Mouse (Mus musculus): ENCODE data around the gene Apol9a. TPM values are rescaled to one million over a fixed set of nuclear protein-coding genes. Genes with fewer than 3 reads are reported as not detected.

Gene Apol9a
- total and polyA plus RNA-seq, 2 experiments from 2014 or later: 0.45 TPM; not detected in 1

DNA sequence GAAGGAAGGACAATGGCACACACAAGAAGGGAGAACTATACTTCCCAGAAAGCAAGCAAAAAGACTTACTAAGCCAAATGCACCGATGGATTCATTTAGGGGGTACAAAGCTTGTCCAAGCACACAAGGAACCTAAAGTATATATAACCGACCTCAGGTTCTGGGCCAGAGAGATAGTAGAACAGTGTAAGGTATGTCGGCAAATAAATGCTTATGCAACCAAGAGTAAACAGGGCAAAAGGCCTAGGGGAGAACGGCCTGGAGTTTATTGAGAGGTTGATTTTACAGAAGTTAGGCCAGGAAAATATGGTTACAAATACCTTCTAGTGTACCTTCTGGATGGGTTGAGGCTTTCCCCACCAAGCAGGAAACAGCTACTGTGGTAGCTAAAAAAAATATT is 33.5 kb downstream of the Apol9a start:
- Histone ChIP-seq H3K27me3 (ENCODE audit: control insufficient read depth, insufficient read depth, low read length) (no peaks in the 10 kb centered on the region), H3K27ac (ENCODE audit: low read depth) (no peak overlapping the region), H3K9ac (replicated peaks; ENCODE audit: low read depth, low read length) (no peak overlapping the region), H3K9me3 (replicated peaks; ENCODE audit: control insufficient read depth, low read length) (no peaks in the 10 kb centered on the region), H3K36me3 (replicated peaks; ENCODE audit: control insufficient read depth, insufficient read depth, low read length) (no peaks in the 10 kb centered on the region), H3K4me2 (ENCODE audit: low read depth, low read length) (no peak overlapping the region), H3K4me1 (ENCODE audit: control insufficient read depth, insufficient read depth) (no peaks in the 10 kb centered on the region), H3K4me3 (ENCODE audit: low read depth, low read length) (no peak overlapping the region)
- ATAC-seq (ENCODE audit: insufficient read depth, low read depth) (no peak), DNase-seq (ENCODE audit: low spot score) (no peak)
- TF ChIP-seq EP300 (IDR thresholded peaks at IDR 0.05; ENCODE audit: low read depth): no peak
- TF ChIP-seq CTCF (IDR thresholded peaks at IDR 0.05; ENCODE audit: low read depth): no peak
- 78% methylated on average over 4 of the region's 4 CpGs for WGBS

DNA sequence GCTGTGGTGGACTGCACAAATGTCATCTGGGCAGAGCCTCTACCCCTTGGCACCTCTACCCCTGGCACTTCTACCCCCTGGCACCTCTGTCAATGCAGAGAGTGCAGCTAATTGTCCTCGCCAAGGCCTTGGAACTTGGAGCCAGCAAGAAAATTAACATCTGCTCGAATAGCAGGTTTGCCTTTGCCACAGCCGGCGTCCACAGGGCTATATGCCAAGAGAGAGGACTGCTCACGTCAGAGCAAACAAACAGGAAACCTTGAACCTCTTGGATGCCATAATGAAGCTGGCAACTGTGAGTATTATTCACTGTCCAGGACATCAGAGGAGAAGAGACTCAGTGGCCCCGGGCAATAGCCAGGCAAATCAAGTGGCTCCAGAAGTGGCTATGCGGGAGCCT is 34.0 kb downstream of the Apol9a start:
- whole genome bisulfite sequencing: 80% methylated on average over 7 of the region's 7 CpGs

DNA sequence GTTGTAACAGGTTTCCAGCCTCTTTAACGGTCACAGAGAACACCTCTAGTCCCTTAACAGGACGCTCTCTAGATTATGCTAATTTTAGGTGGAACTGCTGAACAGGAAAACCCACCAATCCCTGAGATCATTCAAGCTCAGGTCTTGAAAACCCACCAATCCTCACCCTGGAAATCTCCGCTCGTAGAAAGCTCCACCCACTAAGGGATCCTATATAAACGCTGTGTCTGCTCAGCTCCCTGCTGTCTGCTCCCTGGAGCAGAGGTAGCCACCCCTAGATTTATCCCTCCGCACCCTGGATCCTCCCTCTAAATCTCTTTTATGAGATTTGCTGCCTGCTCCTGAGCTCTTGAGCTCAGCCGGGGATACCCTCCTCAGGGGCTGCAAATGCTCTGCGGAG is 40.3 kb downstream of the Apol9a start:
- DNase-seq (ENCODE audit: low spot score): no peak
- ATAC-seq (ENCODE audit: insufficient read depth, low read depth): no peak
- TF ChIP-seq EP300 (IDR thresholded peaks at IDR 0.05; ENCODE audit: low read depth): no peak
- no peak for TF ChIP-seq CTCF (IDR thresholded peaks at IDR 0.05; ENCODE audit: low read depth)
- H3K27ac ChIP-seq (ENCODE audit: low read depth): no peak overlapping the region
- no peak overlapping the region for H3K9ac ChIP-seq (replicated peaks; ENCODE audit: low read depth, low read length)
- H3K4me2 ChIP-seq (ENCODE audit: low read depth, low read length): no peak overlapping the region
- no peaks in the 10 kb centered on the region for H3K9me3 ChIP-seq (replicated peaks; ENCODE audit: control insufficient read depth, low read length)
- H3K4me3 ChIP-seq (ENCODE audit: low read depth, low read length): no peak overlapping the region
- no peaks in the 10 kb centered on the region for H3K36me3 ChIP-seq (replicated peaks; ENCODE audit: control insufficient read depth, insufficient read depth, low read length)
- H3K27me3 ChIP-seq (ENCODE audit: control insufficient read depth, insufficient read depth, low read length): no peaks in the 10 kb centered on the region
- 83% methylated on average over 8 of the region's 8 CpGs for WGBS
- H3K4me1 ChIP-seq (ENCODE audit: control insufficient read depth, insufficient read depth): peaks cover 15% of the 10 kb centered on the region

More for the DNA sequence above, 34.0 kb downstream of the Apol9a start:
- H3K4me1 ChIP-seq (ENCODE audit: control insufficient read depth, insufficient read depth): no peaks in the 10 kb centered on the region
- H3K9me3 ChIP-seq (replicated peaks; ENCODE audit: control insufficient read depth, low read length): no peaks in the 10 kb centered on the region
- no peak overlapping the region for H3K4me2 ChIP-seq (ENCODE audit: low read depth, low read length)
- H3K36me3 ChIP-seq (replicated peaks; ENCODE audit: control insufficient read depth, insufficient read depth, low read length): no peaks in the 10 kb centered on the region
- no peak overlapping the region for H3K9ac ChIP-seq (replicated peaks; ENCODE audit: low read depth, low read length)
- H3K4me3 ChIP-seq (ENCODE audit: low read depth, low read length): no peak overlapping the region
- H3K27ac ChIP-seq (ENCODE audit: low read depth): no peak overlapping the region
- DNase-seq (ENCODE audit: low spot score) (no peak), ATAC-seq (ENCODE audit: insufficient read depth, low read depth) (no peak)
- no peaks in the 10 kb centered on the region for H3K27me3 ChIP-seq (ENCODE audit: control insufficient read depth, insufficient read depth, low read length)
- TF ChIP-seq EP300 (IDR thresholded peaks at IDR 0.05; ENCODE audit: low read depth) (no peak), CTCF (IDR thresholded peaks at IDR 0.05; ENCODE audit: low read depth) (no peak)

DNA sequence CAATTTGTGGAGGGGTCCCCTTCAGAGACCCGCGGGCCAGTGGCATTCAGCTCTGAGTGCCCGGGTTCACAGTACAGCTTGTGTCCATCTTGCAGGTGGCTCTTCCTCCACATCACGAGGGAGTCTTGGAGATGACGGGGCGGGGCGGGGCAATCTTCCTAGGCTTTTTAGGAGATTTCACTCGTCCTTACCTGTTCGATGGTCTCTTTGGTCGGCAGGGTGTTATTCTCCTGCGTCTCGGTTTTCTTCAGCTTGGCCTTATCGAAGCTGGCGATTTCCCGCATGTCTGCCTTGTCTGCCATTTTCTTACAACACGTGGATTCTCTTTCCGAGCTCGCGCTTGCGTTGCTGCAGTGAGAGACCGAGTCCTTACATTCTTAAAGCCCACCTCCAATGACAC is 41.0 kb downstream of the Apol9a start:
- Histone ChIP-seq H3K9ac (replicated peaks; ENCODE audit: low read depth, low read length) (no peak overlapping the region), H3K36me3 (replicated peaks; ENCODE audit: control insufficient read depth, insufficient read depth, low read length) (no peaks in the 10 kb centered on the region), H3K27me3 (ENCODE audit: control insufficient read depth, insufficient read depth, low read length) (no peaks in the 10 kb centered on the region), H3K9me3 (replicated peaks; ENCODE audit: control insufficient read depth, low read length) (no peaks in the 10 kb centered on the region), H3K4me2 (ENCODE audit: low read depth, low read length) (no peak overlapping the region), H3K4me1 (ENCODE audit: control insufficient read depth, insufficient read depth) (peaks cover 21% of the 10 kb centered on the region), H3K4me3 (ENCODE audit: low read depth, low read length) (no peak overlapping the region), H3K27ac (ENCODE audit: low read depth) (no peak overlapping the region)
- no peak for TF ChIP-seq EP300 (IDR thresholded peaks at IDR 0.05; ENCODE audit: low read depth)
- ATAC-seq (ENCODE audit: insufficient read depth, low read depth): no peak
- DNase-seq (ENCODE audit: low spot score): no peak
- 92% methylated on average over 21 of the region's 21 CpGs for WGBS

DNA sequence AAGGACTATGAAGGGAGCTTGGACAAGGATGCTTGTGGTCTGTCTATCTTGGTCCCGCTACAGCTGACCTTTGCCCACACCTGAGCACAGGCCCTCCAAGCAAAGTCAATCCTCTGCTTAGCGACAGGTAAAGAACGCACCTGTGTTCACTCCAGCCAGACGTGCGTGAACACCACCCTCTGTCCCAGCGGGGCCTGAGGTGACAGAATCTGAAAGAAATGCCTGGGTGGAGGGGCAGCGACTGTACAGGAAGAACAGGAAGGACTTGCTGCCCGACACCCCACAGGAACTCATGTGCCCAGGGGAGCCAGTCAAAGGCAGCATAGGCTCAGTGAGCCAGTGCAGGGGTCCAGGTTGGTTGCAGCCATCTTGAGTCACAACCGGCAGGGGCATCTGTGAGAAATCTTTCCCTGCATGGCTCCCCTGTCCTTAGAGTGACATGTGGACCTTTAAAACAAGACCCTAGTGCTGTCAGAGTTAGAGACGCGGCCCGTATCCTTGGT is 42.1 kb downstream of the Apol9a start:
- TF ChIP-seq CTCF (IDR thresholded peaks at IDR 0.05; ENCODE audit: low read depth) (no peak), EP300 (IDR thresholded peaks at IDR 0.05; ENCODE audit: low read depth) (no peak)
- Histone ChIP-seq H3K9me3 (replicated peaks; ENCODE audit: control insufficient read depth, low read length) (no peaks in the 10 kb centered on the region), H3K4me1 (ENCODE audit: control insufficient read depth, insufficient read depth) (peaks cover 24% of the 10 kb centered on the region), H3K36me3 (replicated peaks; ENCODE audit: control insufficient read depth, insufficient read depth, low read length) (no peaks in the 10 kb centered on the region), H3K9ac (replicated peaks; ENCODE audit: low read depth, low read length) (no peak overlapping the region), H3K27me3 (ENCODE audit: control insufficient read depth, insufficient read depth, low read length) (no peaks in the 10 kb centered on the region), H3K27ac (ENCODE audit: low read depth) (no peak overlapping the region), H3K4me2 (ENCODE audit: low read depth, low read length) (no peak overlapping the region), H3K4me3 (ENCODE audit: low read depth, low read length) (no peak overlapping the region)
- WGBS: 82% methylated on average over 12 of the region's 12 CpGs
- no peak for ATAC-seq (ENCODE audit: insufficient read depth, low read depth)
- DNase-seq (ENCODE audit: low spot score): no peak

DNA sequence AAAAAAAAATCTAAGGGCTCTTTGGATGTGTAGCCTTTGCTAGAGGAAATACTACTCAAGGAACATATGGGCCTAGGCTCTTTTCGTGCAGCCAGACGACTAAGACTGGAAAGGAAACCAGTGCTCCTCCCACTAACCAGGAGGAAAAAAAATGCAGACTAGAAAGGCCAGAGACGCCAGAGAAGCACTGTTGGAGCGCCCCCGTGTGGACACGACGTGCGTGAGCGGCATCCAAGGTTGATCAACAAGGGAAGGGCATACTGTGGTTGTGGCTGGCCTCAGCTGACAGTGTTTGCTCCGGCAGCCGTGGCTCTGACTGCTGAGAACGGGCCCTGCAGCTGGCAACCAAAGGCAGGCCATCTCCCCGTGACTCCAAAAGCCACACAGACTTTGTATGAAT is 42.8 kb downstream of the Apol9a start:
- peak; percentile 99 for TF ChIP-seq CTCF (IDR thresholded peaks at IDR 0.05; ENCODE audit: low read depth)
- no peak for TF ChIP-seq EP300 (IDR thresholded peaks at IDR 0.05; ENCODE audit: low read depth)

More for the DNA sequence above, 42.8 kb downstream of the Apol9a start:
- no peak overlapping the region for H3K9ac ChIP-seq (replicated peaks; ENCODE audit: low read depth, low read length)
- under 1% methylated on average over 13 of the region's 13 CpGs for WGBS
- no peaks in the 10 kb centered on the region for H3K27me3 ChIP-seq (ENCODE audit: control insufficient read depth, insufficient read depth, low read length)
- no peaks in the 10 kb centered on the region for H3K9me3 ChIP-seq (replicated peaks; ENCODE audit: control insufficient read depth, low read length)
- DNase-seq (ENCODE audit: low spot score) (peak; percentile 90), ATAC-seq (ENCODE audit: insufficient read depth, low read depth) (peak; percentile 69)
- H3K27ac ChIP-seq (ENCODE audit: low read depth): peak overlapping the region; percentile 92
- H3K4me2 ChIP-seq (ENCODE audit: low read depth, low read length): peak overlapping the region; percentile 39
- no peaks in the 10 kb centered on the region for H3K36me3 ChIP-seq (replicated peaks; ENCODE audit: control insufficient read depth, insufficient read depth, low read length)
- H3K4me1 ChIP-seq (ENCODE audit: control insufficient read depth, insufficient read depth): peaks cover 24% of the 10 kb centered on the region
- H3K4me3 ChIP-seq (ENCODE audit: low read depth, low read length): peak overlapping the region; percentile 16; the same call in 1 of the 2 replicates

Data from heart, postnatal 0 days (tissue).